In genomic region chr7:72498562-72499230, GRCm38 (mm10) we compare ENCODE assay signal across 9 mouse cellular contexts.
DNase-seq lines count a peak whose midpoint lies in the region; ATAC-seq lines count a peak whose summit lies in the region.
"Had no signal": no experiment of that assay in that cellular context is flagged by ENCODE, and none has a peak within 500 bp of the region (broad histone marks: within the 10 kb centered on the region; RNA-seq: fewer than 3 reads in every experiment).

No protein-coding gene starts in this region.

- peak overlapping the region; percentile 33; the same call in 1 of the 2 replicates for H3K27ac ChIP-seq in stomach, embryonic 15.5 days
- H3K27ac ChIP-seq in hindbrain, embryonic 11.5 days (ENCODE audit: low read depth, low read length): no peak overlapping the region
- no peak overlapping the region for H3K27ac ChIP-seq in liver, embryonic 11.5 days (ENCODE audit: low read depth, low read length)

- no peak overlapping the region for H3K4me3 ChIP-seq in stomach, embryonic 15.5 days (replicated peaks)
- no peak overlapping the region for H3K4me3 ChIP-seq in hindbrain, embryonic 11.5 days (ENCODE audit: low read depth, low read length)
- no peak overlapping the region for H3K4me3 ChIP-seq in liver, embryonic 11.5 days (ENCODE audit: low read depth, low read length)

- no peak overlapping the region for H3K4me2 ChIP-seq in stomach, embryonic 15.5 days
- no peak overlapping the region for H3K4me2 ChIP-seq in hindbrain, embryonic 11.5 days (replicated peaks; ENCODE audit: low read depth, low read length)
- no peak overlapping the region for H3K4me2 ChIP-seq in liver, embryonic 11.5 days

- WGBS in stomach, embryonic 15.5 days: 57% methylated on average over 4 of the region's 4 CpGs
- WGBS in hindbrain, embryonic 11.5 days: 72% methylated on average over 4 of the region's 4 CpGs
- WGBS in liver, embryonic 11.5 days: 64% methylated on average over 4 of the region's 4 CpGs

- no peaks in the 10 kb centered on the region for H3K27me3 ChIP-seq in stomach, embryonic 15.5 days (replicated peaks)
- no peaks in the 10 kb centered on the region for H3K27me3 ChIP-seq in hindbrain, embryonic 11.5 days (ENCODE audit: control insufficient read depth, insufficient read depth, low read length)
- no peaks in the 10 kb centered on the region for H3K27me3 ChIP-seq in liver, embryonic 11.5 days (replicated peaks; ENCODE audit: control insufficient read depth, insufficient read depth, low read length)

- H3K9me3 ChIP-seq in stomach, embryonic 15.5 days: no peaks in the 10 kb centered on the region
- H3K9me3 ChIP-seq in hindbrain, embryonic 11.5 days (ENCODE audit: control insufficient read depth, low read length): no peaks in the 10 kb centered on the region
- no peaks in the 10 kb centered on the region for H3K9me3 ChIP-seq in liver, embryonic 11.5 days (ENCODE audit: control insufficient read depth, low read length)

- peak; percentile 30 to 31 for DNase-seq in cerebellum, postnatal 10 days
- no peak for DNase-seq in cerebellum, adult 8-10 months
- peak; percentile 17 for DNase-seq in retina, postnatal 1 day
- no peak for DNase-seq in retina, embryonic 14.5 days (ENCODE audit: low spot score)
- DNase-seq in layer of hippocampus, adult 9-10 months (ENCODE audit: low spot score): peak; percentile 8
- DNase-seq in hindbrain, embryonic 11.5 days (ENCODE audit: low spot score): no peak
- DNase-seq in liver, embryonic 11.5 days (ENCODE audit: low spot score): no peak
- DNase-seq: cerebellum, postnatal 36 days had no signal

- H3K4me1 ChIP-seq in stomach, embryonic 15.5 days: peaks cover 3% of the 10 kb centered on the region; the same call in 1 of the 2 replicates
- no peaks in the 10 kb centered on the region for H3K4me1 ChIP-seq in hindbrain, embryonic 11.5 days (replicated peaks; ENCODE audit: control insufficient read depth, insufficient read depth, low read length)
- no peaks in the 10 kb centered on the region for H3K4me1 ChIP-seq in liver, embryonic 11.5 days (replicated peaks; ENCODE audit: control insufficient read depth, insufficient read depth, low read length)

- no peak overlapping the region for H3K9ac ChIP-seq in stomach, embryonic 15.5 days
- no peak overlapping the region for H3K9ac ChIP-seq in hindbrain, embryonic 11.5 days (ENCODE audit: low read depth, low read length)
- no peak overlapping the region for H3K9ac ChIP-seq in liver, embryonic 11.5 days (ENCODE audit: low read depth, low read length)

- H3K36me3 ChIP-seq in stomach, embryonic 15.5 days: no peaks in the 10 kb centered on the region
- no peaks in the 10 kb centered on the region for H3K36me3 ChIP-seq in hindbrain, embryonic 11.5 days (ENCODE audit: control insufficient read depth, insufficient read depth, low read length)
- H3K36me3 ChIP-seq in liver, embryonic 11.5 days (ENCODE audit: control insufficient read depth, insufficient read depth, low read length): no peaks in the 10 kb centered on the region

- no peak for ATAC-seq in stomach, embryonic 15.5 days (ENCODE audit: insufficient read depth, low FRiP score, low read depth)
- ATAC-seq in hindbrain, embryonic 11.5 days (ENCODE audit: low FRiP score): no peak
- ATAC-seq in liver, embryonic 11.5 days (replicated peaks; ENCODE audit: low FRiP score): no peak

Comparison
In these comparisons a context has a peak if more than half of its experiments do, and no peak if none do; other contexts are left out.
1. DNase-seq: peak in cerebellum, postnatal 10 days (2 of 2), retina, postnatal 1 day (single experiment) and layer of hippocampus, adult 9-10 months (single experiment); none in cerebellum, adult 8-10 months (single experiment), retina, embryonic 14.5 days (single experiment), hindbrain, embryonic 11.5 days (single experiment) and liver, embryonic 11.5 days (single experiment).